Mouse (Mus musculus) thymus, adult 2 months (tissue): Measurements from ENCODE around the gene Atl1. TPM values are rescaled to one million over a fixed set of nuclear protein-coding genes. Genes with fewer than 3 reads are reported as not detected.

Experiments
- DNase-seq: peaks from one replicate; pipeline ENCODE4 v3.0.0; 2021
- H3K27ac ChIP-seq: fragments of 200-500 bp; 2 replicates; pipeline ENCODE4 v1.5.1; 2012; ENCODE audit warnings: low read length, control low read depth; ENCODE audit not compliant: control insufficient read depth, insufficient read depth
- H3K27me3 ChIP-seq: fragments of 200-500 bp; 2 replicates; pipeline ENCODE4 v1.6.1; 2012; ENCODE audit warnings: mild to moderate bottlenecking, low read length, moderate library complexity, mixed read lengths; ENCODE audit not compliant: control insufficient read depth, insufficient read depth
- H3K36me3 ChIP-seq: fragments of 200-500 bp; 2 replicates; pipeline ENCODE4 v1.6.1; 2012; ENCODE audit warnings: mild to moderate bottlenecking, low read length, moderate library complexity; ENCODE audit not compliant: control insufficient read depth, insufficient read depth
- H3K4me1 ChIP-seq: fragments of 200-500 bp; replicated peaks from 2 replicates; pipeline ENCODE4 v1.6.1; 2012; ENCODE audit warnings: low read length; ENCODE audit not compliant: control insufficient read depth, insufficient read depth
- H3K4me3 ChIP-seq: fragments of 200-500 bp; 2 replicates; pipeline ENCODE4 v1.5.1; 2012; ENCODE audit warnings: mild to moderate bottlenecking, low read length, control low read depth, moderate library complexity; ENCODE audit not compliant: control insufficient read depth, insufficient read depth
- CTCF ChIP-seq: fragments of 200-500 bp; IDR thresholded peaks from 2 replicates; pipeline ENCODE4 v1.5.1; 2012; ENCODE audit warnings: mild to moderate bottlenecking, control low read depth, low read length, moderate library complexity, borderline replicate concordance; ENCODE audit not compliant: control insufficient read depth, poor library complexity, insufficient read depth; ENCODE audit errors: extremely low read depth
- POLR2A ChIP-seq: fragments of 200-500 bp; IDR thresholded peaks from 2 replicates; pipeline ENCODE4 v1.6.1; 2012; ENCODE audit warnings: mild to moderate bottlenecking, low read length, control low read depth, moderate library complexity; ENCODE audit not compliant: control insufficient read depth, poor library complexity, insufficient read depth; ENCODE audit errors: extremely low read depth
- WGBS: fragments of 180-500 bp; shearing (Covaris S2); methylation state at CpG from one replicate; pipeline ENCODE4 v1.1.7; 2018; 5-methylcytosine and 5-hydroxymethylcytosine counted together
- polyA plus RNA-seq: library from polyadenylated mRNA; depleted of rRNA; stranded (reverse); fragments of >200 nt; gene quantifications from 2 replicates; pipeline ENCODE4 v1.2.3, GENCODE M21; 2012

Atl1 gene
- polyA plus RNA-seq, 1 experiment = 0.75 TPM

DNA sequence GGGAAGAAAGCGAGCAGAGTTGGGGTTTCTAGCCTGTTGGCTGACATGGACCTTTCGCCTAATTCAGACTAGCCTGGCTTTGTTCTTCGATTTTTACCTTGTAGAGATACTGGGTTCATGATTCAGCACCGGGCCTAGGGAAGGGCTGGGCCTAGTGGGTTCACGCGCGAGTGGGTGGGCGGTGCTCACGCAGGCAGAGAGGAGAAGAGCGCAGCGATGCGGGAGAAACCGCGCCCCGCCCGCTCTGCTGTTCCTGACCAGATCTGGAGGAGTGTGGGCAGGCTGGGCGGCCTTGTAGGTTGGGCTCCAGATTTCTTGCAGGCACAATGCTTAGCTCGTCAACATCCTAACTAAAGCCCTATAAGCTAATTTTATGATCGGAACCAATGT, 16.1 kb downstream of the Atl1 start:
- Histone ChIP-seq H3K27me3 (no peaks in the 10 kb centered on the region), H3K4me1 (0 out of 2 replicates have a peak, but pooled peaks cover 3% of the 10 kb centered on the region), H3K36me3 (no peaks in the 10 kb centered on the region), H3K27ac (no peak overlapping the region), H3K4me3 (no peak overlapping the region)
- TF ChIP-seq POLR2A = no peak
- TF ChIP-seq CTCF = no peak
- 77% methylated on average over 19 of the region's 19 CpGs for WGBS
- DNase-seq = no peak

DNA sequence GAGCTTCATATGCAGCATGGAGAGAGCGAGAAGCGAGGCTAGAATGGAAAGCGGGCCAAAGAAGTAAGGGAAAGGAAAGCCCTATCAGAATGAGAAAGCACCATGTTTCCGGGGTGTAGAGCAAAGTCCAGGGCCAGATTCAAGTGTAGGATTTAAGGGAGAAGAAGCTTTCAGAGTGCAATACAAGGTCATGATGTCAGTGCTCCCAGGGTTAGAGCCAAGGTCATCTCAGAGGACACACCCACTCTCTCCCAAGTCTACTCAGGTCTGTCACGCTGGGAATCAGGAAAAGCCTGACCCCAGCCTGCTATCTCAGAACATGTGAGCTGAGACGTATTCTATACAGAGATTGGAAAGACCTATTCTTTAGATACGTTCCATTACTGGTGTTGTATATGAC, 19.5 kb downstream of the Atl1 start:
- Histone ChIP-seq H3K27me3 (no peaks in the 10 kb centered on the region), H3K36me3 (no peaks in the 10 kb centered on the region), H3K4me1 (0 out of 2 replicates have a peak, but pooled peaks cover 3% of the 10 kb centered on the region), H3K4me3 (no peak overlapping the region), H3K27ac (no peak overlapping the region)
- 98% methylated on average over 7 of the region's 7 CpGs for WGBS
- TF ChIP-seq CTCF (no peak), POLR2A (no peak)
- no peak for DNase-seq

DNA sequence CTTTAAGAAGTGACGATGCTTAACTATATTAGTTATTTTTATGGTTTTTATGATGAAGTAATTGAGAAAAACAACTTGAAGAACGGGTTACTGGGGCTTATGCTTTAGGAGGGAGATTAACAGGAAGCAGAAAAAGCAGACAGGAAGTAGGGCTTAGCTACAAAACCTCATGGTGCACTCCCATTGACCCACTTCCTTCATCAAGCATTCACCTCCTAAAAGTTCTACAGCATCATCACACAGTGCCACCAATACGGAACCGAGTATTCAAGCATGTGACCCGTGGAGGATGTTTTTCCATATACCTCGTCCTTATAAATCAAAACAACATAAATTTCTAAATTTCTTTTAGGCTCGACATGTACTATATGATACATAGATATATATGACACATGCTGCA, 20.3 kb downstream of the Atl1 start:
- H3K27me3 ChIP-seq = no peaks in the 10 kb centered on the region
- H3K27ac ChIP-seq = no peak overlapping the region
- H3K4me3 ChIP-seq = no peak overlapping the region
- DNase-seq = no peak
- H3K36me3 ChIP-seq = no peaks in the 10 kb centered on the region
- 82% methylated on average over 7 of the region's 7 CpGs for WGBS
- H3K4me1 ChIP-seq = 0 out of 2 replicates have a peak, but pooled peaks cover 3% of the 10 kb centered on the region
- no peak for TF ChIP-seq CTCF
- TF ChIP-seq POLR2A = no peak

DNA sequence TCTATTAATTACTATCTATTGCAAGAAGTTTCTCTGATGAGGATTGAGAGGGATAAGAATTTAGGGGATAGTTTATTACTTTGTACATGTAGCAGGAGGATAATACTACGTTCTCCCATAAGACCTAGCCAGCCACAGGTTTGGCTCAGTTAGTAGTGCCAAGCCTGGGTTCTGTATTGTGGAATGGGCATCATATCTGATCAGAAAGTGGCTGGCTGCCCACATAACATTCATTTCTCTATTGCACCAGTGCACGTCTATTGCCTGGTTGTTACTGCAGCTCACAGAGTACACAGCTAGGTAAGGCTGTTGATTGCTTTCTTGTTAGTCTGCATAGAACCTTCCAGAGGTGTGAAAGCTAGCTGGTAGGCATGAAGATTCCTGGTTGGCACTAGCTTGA, 25.5 kb downstream of the Atl1 start:
- no peak for DNase-seq
- Histone ChIP-seq H3K4me1 (no peaks in the 10 kb centered on the region), H3K27me3 (no peaks in the 10 kb centered on the region), H3K27ac (no peak overlapping the region), H3K4me3 (no peak overlapping the region), H3K36me3 (no peaks in the 10 kb centered on the region)
- 93% methylated on average over 2 of the region's 2 CpGs for WGBS
- TF ChIP-seq CTCF = no peak
- no peak for TF ChIP-seq POLR2A

DNA sequence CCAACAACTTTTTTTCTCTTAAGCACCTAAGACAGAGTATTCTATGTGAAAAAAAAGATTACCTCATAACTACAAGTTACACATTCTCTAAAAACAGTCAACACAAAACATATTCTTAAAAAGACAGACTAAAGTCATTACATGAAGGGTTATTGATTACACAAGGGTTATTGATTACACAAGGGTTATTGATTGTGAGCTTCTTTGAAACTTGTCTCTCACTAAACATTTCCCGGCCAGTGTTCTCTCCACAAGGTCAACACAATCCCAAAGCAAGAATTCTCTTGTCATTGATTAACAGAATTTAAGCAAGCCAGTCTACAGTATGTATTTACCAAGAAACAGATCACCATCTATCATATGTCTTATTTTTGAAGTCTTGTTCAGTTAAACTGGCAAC, 29.7 kb downstream of the Atl1 start:
- no peak for DNase-seq
- Histone ChIP-seq H3K4me1 (no peaks in the 10 kb centered on the region), H3K4me3 (no peak overlapping the region), H3K36me3 (no peaks in the 10 kb centered on the region), H3K27me3 (no peaks in the 10 kb centered on the region), H3K27ac (no peak overlapping the region)
- TF ChIP-seq POLR2A (no peak), CTCF (no peak)
- WGBS = 100% methylated on average over 1 of the region's 1 CpGs

DNA sequence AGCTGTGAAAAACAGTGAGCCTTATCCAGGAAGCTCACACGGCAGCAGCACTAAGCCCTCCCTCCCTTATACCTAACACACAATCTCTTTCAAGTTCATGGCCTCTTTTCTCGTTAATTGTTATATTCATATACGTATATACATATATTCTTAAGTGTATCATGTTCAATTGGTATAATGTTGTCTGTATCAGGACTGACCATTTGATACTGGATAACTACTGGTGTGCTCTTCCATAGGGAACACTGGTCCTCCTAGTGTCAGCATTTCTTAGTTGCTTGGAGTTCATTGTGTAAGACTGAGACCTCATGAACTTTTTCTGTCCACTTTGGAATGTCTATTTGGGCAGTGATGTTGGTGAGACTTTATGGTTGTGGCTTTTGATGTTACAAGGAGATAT, 30.7 kb downstream of the Atl1 start:
- no peak for TF ChIP-seq CTCF
- TF ChIP-seq POLR2A = no peak
- 89% methylated on average over 3 of the region's 3 CpGs for WGBS
- Histone ChIP-seq H3K4me3 (no peak overlapping the region), H3K27ac (no peak overlapping the region), H3K4me1 (no peaks in the 10 kb centered on the region), H3K36me3 (no peaks in the 10 kb centered on the region), H3K27me3 (no peaks in the 10 kb centered on the region)
- no peak for DNase-seq

DNA sequence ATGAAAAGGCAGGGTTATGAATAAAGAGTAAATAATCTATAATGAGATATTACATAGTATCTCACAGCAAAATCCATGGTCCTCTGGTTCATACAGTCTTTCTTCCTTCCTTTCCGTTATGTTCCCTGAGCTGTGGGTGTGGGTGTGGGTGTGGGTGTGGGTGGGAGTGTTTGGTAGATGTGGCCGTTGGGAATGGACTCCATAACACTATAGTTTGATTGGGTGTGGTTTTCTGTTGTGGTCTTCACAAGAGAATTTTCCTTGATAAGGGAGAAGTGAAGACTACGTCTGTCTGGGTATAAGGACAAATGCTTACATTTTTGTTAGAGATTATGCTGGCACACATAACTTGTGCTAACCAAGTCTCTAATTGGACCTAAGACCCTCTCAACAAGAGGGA, 31.2 kb downstream of the Atl1 start:
- WGBS = 81% methylated on average over 3 of the region's 3 CpGs
- no peaks in the 10 kb centered on the region for H3K4me1 ChIP-seq
- DNase-seq = no peak
- H3K27ac ChIP-seq = no peak overlapping the region
- TF ChIP-seq CTCF = no peak
- TF ChIP-seq POLR2A = no peak
- H3K36me3 ChIP-seq = no peaks in the 10 kb centered on the region
- H3K27me3 ChIP-seq = no peaks in the 10 kb centered on the region
- no peak overlapping the region for H3K4me3 ChIP-seq
